Mouse (Mus musculus) liver, embryonic 11.5 days (tissue): ENCODE measurements at regions not wholly inside any gene's neighbourhood (a gene's known extent, or its start where the extent isn't known, plus 50 kb on each side); places are given as distances from the start of the nearest gene placed in this dataset.
"Not testable (repeated sequence)": the region's sequence is repeated elsewhere in the genome, so short reads cannot be mapped to it uniquely, and the experiment has no call there.

ENCODE experiments used
- ATAC-seq: fragments of 200-750 bp; cut with Nextera tagmentation; replicated peaks from 2 replicates; pipeline ENCODE4 v1.8.0; 2017; ENCODE audit warnings: moderate number of reproducible peaks, mild to moderate bottlenecking, moderate TSS enrichment, moderate library complexity; ENCODE audit not compliant: low FRiP score
- DNase-seq: peaks from one replicate; pipeline ENCODE4 v3.0.0-alpha.2; 2017; ENCODE audit warnings: low spot score
- H3K27ac ChIP-seq: fragments of 300-500 bp; sonication (generic); 2 replicates; pipeline ENCODE4 v1.5.1; 2014; ENCODE audit warnings: mild to moderate bottlenecking, low read depth, low read length, control low read depth
- H3K27me3 ChIP-seq: fragments of 300-500 bp; sonication (generic); replicated peaks from 2 replicates; pipeline ENCODE4 v1.6.1; 2014; ENCODE audit warnings: low read length, mixed read lengths; ENCODE audit not compliant: control insufficient read depth, insufficient read depth
- H3K36me3 ChIP-seq: fragments of 300-500 bp; sonication (generic); 2 replicates; pipeline ENCODE4 v1.6.1; 2014; ENCODE audit warnings: mild to moderate bottlenecking, low read length, moderate library complexity, mixed read lengths; ENCODE audit not compliant: control insufficient read depth, insufficient read depth
- H3K4me1 ChIP-seq: fragments of 300-500 bp; sonication (generic); replicated peaks from 2 replicates; pipeline ENCODE4 v1.6.1; 2014; ENCODE audit warnings: low read length, mixed read lengths; ENCODE audit not compliant: control insufficient read depth, insufficient read depth
- H3K4me2 ChIP-seq: fragments of 300-500 bp; sonication (generic); 2 replicates; pipeline ENCODE4 v1.6.1; 2014; ENCODE audit warnings: mild to moderate bottlenecking, control low read depth, moderate library complexity
- H3K4me3 ChIP-seq: fragments of 300-500 bp; sonication (generic); 2 replicates; pipeline ENCODE4 v1.5.1; 2014; ENCODE audit warnings: low read depth, low read length, control low read depth
- H3K9ac ChIP-seq: fragments of 300-500 bp; sonication (generic); 2 replicates; pipeline ENCODE4 v1.6.1; 2014; ENCODE audit warnings: low read depth, low read length, control low read depth
- H3K9me3 ChIP-seq: fragments of 300-500 bp; sonication (generic); 2 replicates; pipeline ENCODE4 v1.6.1; 2016; ENCODE audit warnings: low read length, inconsistent platforms, mixed read lengths; ENCODE audit not compliant: control insufficient read depth
- WGBS: fragments of 180-500 bp; shearing (Covaris S2); extraction: QIAGEN DNeasy Blood & Tissue Kit; methylation state at CpG from one replicate; pipeline ENCODE4 v1.1.7; 2014; 5-methylcytosine and 5-hydroxymethylcytosine counted together

- Histone ChIP-seq H3K27ac (no peak overlapping the region), H3K4me1 (no peaks in the 10 kb centered on the region), H3K27me3 (no peaks in the 10 kb centered on the region), H3K9me3 (no peaks in the 10 kb centered on the region), H3K4me3 (no peak overlapping the region), H3K4me2 (no peak overlapping the region), H3K9ac (no peak overlapping the region), H3K36me3 (no peaks in the 10 kb centered on the region)
- ATAC-seq, result no peak
- no peak for DNase-seq
- 81% methylated on average over 4 of the region's 4 CpGs for WGBS
Measured at GRCm38 (mm10) chr17:9223097-9223496, 198.8 kb upstream of the Gm17728 start.

- WGBS, result 73% methylated on average over 10 of the region's 10 CpGs
- DNase-seq, result no peak
- H3K4me3 ChIP-seq, result no peak overlapping the region
Measured at GRCm38 (mm10) chr17:9227872-9228575, 193.8 kb upstream of the Gm17728 start.

GRCm38 (mm10) chr17:9235141-9235571 lies 186.7 kb upstream of the Gm17728 start:
- H3K4me1 ChIP-seq, result no peaks in the 10 kb centered on the region
- H3K9me3 ChIP-seq, result no peaks in the 10 kb centered on the region
- 65% methylated on average over 6 of the region's 6 CpGs for WGBS
- no peak for DNase-seq
- ATAC-seq, result no peak
- no peak overlapping the region for H3K4me3 ChIP-seq
- H3K9ac ChIP-seq, result no peak overlapping the region
- H3K27me3 ChIP-seq, result no peaks in the 10 kb centered on the region
- no peaks in the 10 kb centered on the region for H3K36me3 ChIP-seq
- no peak overlapping the region for H3K4me2 ChIP-seq
- H3K27ac ChIP-seq, result no peak overlapping the region

More at GRCm38 (mm10) chr17:9227872-9228575, 193.8 kb upstream of the Gm17728 start:
- Histone ChIP-seq H3K27ac (no peak overlapping the region), H3K36me3 (no peaks in the 10 kb centered on the region), H3K4me1 (no peaks in the 10 kb centered on the region), H3K4me2 (no peak overlapping the region), H3K9me3 (no peaks in the 10 kb centered on the region), H3K27me3 (no peaks in the 10 kb centered on the region), H3K9ac (no peak overlapping the region)
- no peak for ATAC-seq

- Histone ChIP-seq H3K36me3 (no peaks in the 10 kb centered on the region), H3K9me3 (no peaks in the 10 kb centered on the region), H3K9ac (no peak overlapping the region), H3K4me3 (no peak overlapping the region), H3K27ac (no peak overlapping the region), H3K4me1 (no peaks in the 10 kb centered on the region), H3K27me3 (no peaks in the 10 kb centered on the region), H3K4me2 (no peak overlapping the region)
- ATAC-seq (no peak), DNase-seq (no peak)
- WGBS, result 70% methylated on average over 5 of the region's 5 CpGs
Measured at GRCm38 (mm10) chr17:9258646-9259170, 163.2 kb upstream of the Gm17728 start.

- Histone ChIP-seq H3K27ac (no peak overlapping the region), H3K36me3 (no peaks in the 10 kb centered on the region), H3K4me2 (no peak overlapping the region), H3K27me3 (no peaks in the 10 kb centered on the region), H3K4me1 (no peaks in the 10 kb centered on the region), H3K9me3 (no peaks in the 10 kb centered on the region), H3K9ac (no peak overlapping the region), H3K4me3 (no peak overlapping the region)
- ATAC-seq (no peak), DNase-seq (no peak)
- WGBS, result 59% methylated on average over 3 of the region's 3 CpGs
Measured at GRCm38 (mm10) chr17:9268776-9269175, 153.1 kb upstream of the Gm17728 start.

GRCm38 (mm10) chr17:9278046-9278445 lies 143.8 kb upstream of the Gm17728 start:
- H3K27ac ChIP-seq, H3K4me3 ChIP-seq, DNase-seq, H3K27me3 ChIP-seq, H3K9me3 ChIP-seq, H3K36me3 ChIP-seq, H3K4me2 ChIP-seq, H3K9ac ChIP-seq, H3K4me1 ChIP-seq, ATAC-seq: not testable (repeated sequence)
- WGBS, result 40% methylated on average over 3 of the region's 3 CpGs

- ATAC-seq, result no peak
- 85% methylated on average over 7 of the region's 7 CpGs for WGBS
Measured at GRCm38 (mm10) chr17:9279481-9279880, 142.4 kb upstream of the Gm17728 start.

GRCm38 (mm10) chr17:9281891-9282290 lies 140.0 kb upstream of the Gm17728 start:
- no peak overlapping the region for H3K27ac ChIP-seq
- H3K27me3 ChIP-seq, result no peaks in the 10 kb centered on the region
- no peak overlapping the region for H3K9ac ChIP-seq
- no peak overlapping the region for H3K4me3 ChIP-seq
- no peaks in the 10 kb centered on the region for H3K4me1 ChIP-seq
- H3K4me2 ChIP-seq, result no peak overlapping the region
- no peaks in the 10 kb centered on the region for H3K36me3 ChIP-seq
- no peak for ATAC-seq
- no peaks in the 10 kb centered on the region for H3K9me3 ChIP-seq
- no peak for DNase-seq
- 66% methylated on average over 5 of the region's 5 CpGs for WGBS

More at GRCm38 (mm10) chr17:9279481-9279880, 142.4 kb upstream of the Gm17728 start:
- DNase-seq, result no peak
- Histone ChIP-seq H3K27ac (no peak overlapping the region), H3K36me3 (no peaks in the 10 kb centered on the region), H3K27me3 (no peaks in the 10 kb centered on the region), H3K4me3 (no peak overlapping the region), H3K9ac (no peak overlapping the region), H3K4me1 (no peaks in the 10 kb centered on the region), H3K4me2 (no peak overlapping the region), H3K9me3 (no peaks in the 10 kb centered on the region)
